Mouse (Mus musculus) heart, postnatal 0 days (tissue): Measurements from ENCODE around the gene Mamdc2. TPM values are rescaled to one million over a fixed set of nuclear protein-coding genes. Genes with fewer than 3 reads are reported as not detected.
"Not testable (repeated sequence)": the region's sequence is repeated elsewhere in the genome, so short reads cannot be mapped to it uniquely, and the experiment has no call there.

ENCODE experiments used
- ATAC-seq: fragments of 200-750 bp; cut with Nextera tagmentation; 2 replicates; pipeline ENCODE4 v1.8.0; 2017; ENCODE audit warnings: low read depth, moderate number of reproducible peaks, moderate library complexity; ENCODE audit not compliant: insufficient read depth
- DNase-seq: peaks from one replicate; pipeline ENCODE4 v3.0.0-alpha.2; 2016; ENCODE audit warnings: low spot score
- H3K27ac ChIP-seq: fragments of 300-500 bp; sonication (generic); 2 replicates; pipeline ENCODE4 v1.5.1; 2014; ENCODE audit warnings: low read depth, mild to moderate bottlenecking
- H3K27me3 ChIP-seq: fragments of 300-500 bp; sonication (generic); 2 replicates; pipeline ENCODE4 v1.6.1; 2014; ENCODE audit warnings: low read length, mixed read lengths; ENCODE audit not compliant: control insufficient read depth, insufficient read depth
- H3K36me3 ChIP-seq: fragments of 300-500 bp; sonication (generic); replicated peaks from 2 replicates; pipeline ENCODE4 v1.6.1; 2014; ENCODE audit warnings: low read length, mixed read lengths; ENCODE audit not compliant: control insufficient read depth, insufficient read depth
- H3K4me1 ChIP-seq: fragments of 300-500 bp; sonication (generic); 2 replicates; pipeline ENCODE4 v1.6.1; 2014; ENCODE audit warnings: antibody characterized with exemption; ENCODE audit not compliant: control insufficient read depth, insufficient read depth
- H3K4me2 ChIP-seq: fragments of 300-500 bp; sonication (generic); 2 replicates; pipeline ENCODE4 v1.6.1; 2014; ENCODE audit warnings: low read depth, mild to moderate bottlenecking, low read length, moderate library complexity
- H3K4me3 ChIP-seq: fragments of 300-500 bp; sonication (generic); 2 replicates; pipeline ENCODE4 v1.5.1; 2014; ENCODE audit warnings: low read depth, low read length
- H3K9ac ChIP-seq: fragments of 300-500 bp; sonication (generic); replicated peaks from 2 replicates; pipeline ENCODE4 v1.6.1; 2014; ENCODE audit warnings: low read depth, low read length, mixed read lengths
- H3K9me3 ChIP-seq: fragments of 300-500 bp; sonication (generic); replicated peaks from 2 replicates; pipeline ENCODE4 v1.6.1; 2016; ENCODE audit warnings: low read length; ENCODE audit not compliant: control insufficient read depth
- CTCF ChIP-seq: IDR thresholded peaks from 2 replicates; pipeline ENCODE4 v1.5.1; 2016; ENCODE audit warnings: antibody characterized with exemption, control low read depth, low read depth
- EP300 ChIP-seq: IDR thresholded peaks from 2 replicates; pipeline ENCODE4 v1.6.1; 2016; ENCODE audit warnings: antibody characterized with exemption, low read depth
- WGBS: fragments of 180-500 bp; shearing (Covaris S2); extraction: QIAGEN DNeasy Blood & Tissue Kit; methylation state at CpG from one replicate; pipeline ENCODE4 v1.1.7; 2014; 5-methylcytosine and 5-hydroxymethylcytosine counted together
- polyA plus RNA-seq: library from polyadenylated mRNA; unstranded; fragments of >200 nt; fragmentation: Nextera tagmentation; extraction: Ambion mirVana; gene quantifications from 2 replicates; pipeline ENCODE4 v1.2.1, GENCODE M21; 2015
- total RNA-seq: library from RNA; depleted of rRNA; stranded (reverse); fragments of >200 nt; gene quantifications from 2 replicates; pipeline ENCODE4 v1.2.3, GENCODE M21; 2014; ENCODE audit warnings: low replicate concordance; rRNA removed

The Mamdc2 gene
- total RNA-seq (2.2 and 2.8 TPM in 2 replicates), polyA plus RNA-seq (1.1 and 1.5 TPM in 2 replicates)

DNA sequence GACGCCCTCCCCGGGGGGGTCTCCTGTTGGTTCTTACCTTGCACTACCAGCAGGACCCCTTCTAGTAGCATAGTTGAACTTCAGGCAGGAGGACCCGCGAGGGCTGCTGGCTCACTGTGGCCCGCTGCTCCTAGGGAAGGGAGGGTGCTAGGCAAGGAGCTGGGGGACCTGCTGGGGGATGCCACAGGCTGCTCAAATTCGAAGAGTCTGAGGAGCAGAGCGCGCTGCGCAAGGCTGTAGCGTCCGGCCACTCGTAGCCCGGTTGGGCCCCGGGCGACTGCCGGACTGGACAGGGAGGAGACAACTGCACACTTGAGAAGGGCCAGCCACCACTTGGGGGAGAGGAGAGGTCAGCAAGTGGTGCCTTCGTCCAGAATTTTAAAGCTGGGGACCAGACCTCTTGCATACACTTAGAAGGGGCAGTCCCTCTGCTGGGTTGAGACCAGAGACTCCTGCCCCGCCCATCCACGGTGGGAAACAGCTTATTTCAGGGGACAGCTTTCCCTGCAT lies at the start of gene Mamdc2:
Gene Mamdc2, minus strand, starts transcription at position 455 of the 510 bp plus-strand sequence.
- Histone ChIP-seq H3K4me2 (peak within 1 kb of the TSS; percentile 89), H3K9me3 (peaks cover 9% of the 10 kb centered on the region; the same call in 1 of the 2 replicates), H3K27ac (no peak within 1 kb of the TSS), H3K9ac (peak within 1 kb of the TSS; percentile 45; the same call in 1 of the 2 replicates), H3K4me3 (peak within 1 kb of the TSS; percentile 63), H3K4me1 (peaks cover 10% of the 10 kb centered on the region; the same call in 1 of the 2 replicates), H3K36me3 (no peaks in the 10 kb centered on the region), H3K27me3 (0 out of 2 replicates have a peak, but pooled peaks cover 2% of the 10 kb centered on the region)
- TF ChIP-seq CTCF, result no peak
- no peak for TF ChIP-seq EP300
- WGBS, result 3% methylated on average over 19 of the region's 19 CpGs
- DNase-seq (no peak), ATAC-seq (peak; percentile 65)

DNA sequence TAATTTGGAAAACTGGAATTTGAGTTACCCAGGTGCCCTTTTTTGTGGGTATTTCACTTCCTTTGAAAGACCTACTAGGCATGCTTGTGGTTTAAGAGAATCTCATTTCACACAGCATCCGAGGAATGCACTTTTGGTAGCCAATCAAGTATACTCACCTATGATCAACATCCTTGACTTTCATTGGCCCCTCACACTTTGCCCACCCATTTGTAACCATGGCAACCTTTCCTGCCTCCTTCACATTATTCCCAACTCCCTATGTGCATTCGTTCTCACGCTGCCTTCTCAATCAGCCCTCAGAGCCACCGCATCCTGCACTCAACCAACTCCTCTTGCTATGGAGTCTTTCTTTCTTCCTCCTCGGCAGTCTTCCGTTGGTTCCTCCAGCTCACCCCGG lies 49.8 kb upstream of the Mamdc2 start:
- DNase-seq, result no peak
- Histone ChIP-seq H3K27ac (no peak overlapping the region), H3K9me3 (no peaks in the 10 kb centered on the region), H3K36me3 (no peaks in the 10 kb centered on the region), H3K4me3 (no peak overlapping the region), H3K4me1 (no peaks in the 10 kb centered on the region), H3K4me2 (no peak overlapping the region), H3K27me3 (no peaks in the 10 kb centered on the region), H3K9ac (no peak overlapping the region)
- TF ChIP-seq CTCF, result no peak
- no peak for TF ChIP-seq EP300
- ATAC-seq, result no peak
- WGBS, result 89% methylated on average over 7 of the region's 7 CpGs

DNA sequence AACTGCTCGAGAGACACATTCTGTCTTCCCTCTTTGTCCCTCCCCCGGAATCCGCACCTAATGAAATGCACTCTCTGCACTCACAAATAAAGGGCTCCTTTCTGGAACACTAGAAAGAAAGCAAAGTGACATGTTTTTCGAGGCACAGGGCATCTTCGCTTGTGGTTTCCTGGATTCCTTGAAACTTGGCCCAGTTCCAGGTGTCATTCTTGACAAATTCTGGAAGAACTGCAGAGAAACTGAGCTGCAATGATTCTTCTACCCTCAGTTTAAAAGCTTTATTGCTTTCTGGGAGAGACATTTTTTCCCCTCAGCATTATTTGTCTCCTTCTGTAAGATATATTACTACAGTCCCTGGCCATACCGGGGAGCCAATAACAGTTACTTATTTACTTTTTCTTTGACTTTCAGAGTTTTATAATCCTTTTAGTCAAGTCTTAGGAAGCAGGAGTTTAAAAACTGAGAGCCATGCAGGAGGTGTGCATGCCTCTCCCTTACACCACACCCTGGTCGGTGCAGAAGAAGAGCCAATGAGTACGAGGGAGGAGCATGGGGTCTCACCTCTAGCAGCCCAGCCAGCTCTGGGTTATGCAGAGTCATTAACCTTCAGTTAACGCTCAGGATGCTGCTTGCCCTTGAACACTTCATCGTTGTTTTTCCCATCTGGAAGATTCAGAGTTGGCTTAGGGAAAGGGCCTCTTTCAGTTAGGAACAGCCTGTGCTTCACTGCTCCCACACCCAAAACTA lies 49.1 kb upstream of the Mamdc2 start:
- no peak for ATAC-seq
- WGBS, result 70% methylated on average over 10 of the region's 10 CpGs
- no peaks in the 10 kb centered on the region for H3K27me3 ChIP-seq

DNA sequence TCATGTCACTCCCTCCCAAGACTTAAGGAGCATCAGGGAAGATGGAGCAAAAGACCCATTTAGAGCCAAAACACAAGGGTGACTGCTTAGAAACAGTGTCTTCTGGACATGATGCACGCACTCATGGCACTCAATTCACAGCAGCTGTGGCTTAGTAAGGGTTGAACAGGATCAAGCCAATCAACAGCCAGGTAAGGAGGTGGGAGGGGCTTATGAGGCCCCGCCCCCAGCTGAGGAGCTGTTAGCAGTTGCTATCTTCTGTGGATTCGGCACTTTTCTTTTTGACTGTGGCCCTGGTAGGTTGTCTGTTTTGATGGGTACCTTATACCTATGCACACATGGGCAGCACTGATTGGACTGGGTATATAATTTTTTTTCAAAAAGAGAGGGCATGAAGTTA lies 48.3 kb upstream of the Mamdc2 start:
- no peak for DNase-seq
- Histone ChIP-seq H3K27ac (no peak overlapping the region), H3K4me2 (no peak overlapping the region), H3K4me3 (no peak overlapping the region), H3K27me3 (no peaks in the 10 kb centered on the region), H3K9me3 (no peaks in the 10 kb centered on the region), H3K36me3 (no peaks in the 10 kb centered on the region), H3K9ac (no peak overlapping the region), H3K4me1 (no peaks in the 10 kb centered on the region)
- no peak for ATAC-seq
- 77% methylated on average over 3 of the region's 3 CpGs for WGBS
- TF ChIP-seq EP300, result no peak
- TF ChIP-seq CTCF, result no peak

More for the DNA sequence above, 49.1 kb upstream of the Mamdc2 start:
- no peak overlapping the region for H3K4me3 ChIP-seq
- no peaks in the 10 kb centered on the region for H3K36me3 ChIP-seq
- H3K4me2 ChIP-seq, result no peak overlapping the region
- H3K27ac ChIP-seq, result no peak overlapping the region
- H3K4me1 ChIP-seq, result no peaks in the 10 kb centered on the region
- no peaks in the 10 kb centered on the region for H3K9me3 ChIP-seq
- TF ChIP-seq EP300 (no peak), CTCF (no peak)
- no peak for DNase-seq
- no peak overlapping the region for H3K9ac ChIP-seq

DNA sequence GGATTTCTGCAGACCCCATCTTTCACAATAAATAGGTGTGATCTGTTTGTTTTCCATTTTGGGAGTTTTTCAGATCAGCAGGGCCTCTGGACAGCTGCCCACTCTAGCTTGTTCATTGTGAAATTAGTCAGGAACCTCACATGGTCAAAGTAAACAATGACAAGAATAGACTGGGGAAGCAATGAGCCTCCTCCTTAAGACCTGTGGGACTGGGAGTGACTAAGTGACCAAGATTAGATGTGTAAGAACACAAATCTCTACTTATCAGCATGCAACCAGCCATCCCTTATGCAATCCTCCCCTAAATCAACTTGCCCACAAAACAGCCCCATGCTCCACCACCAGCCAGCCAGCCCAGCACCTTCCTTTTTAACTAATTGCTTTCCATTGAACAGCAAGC lies 44.4 kb upstream of the Mamdc2 start:
- ATAC-seq (no peak), DNase-seq (no peak)
- no peak overlapping the region for H3K4me3 ChIP-seq
- H3K27ac ChIP-seq, result no peak overlapping the region
- no peaks in the 10 kb centered on the region for H3K36me3 ChIP-seq
- no peak for TF ChIP-seq CTCF
- peaks cover 8% of the 10 kb centered on the region for H3K4me1 ChIP-seq
- H3K9me3 ChIP-seq, result no peaks in the 10 kb centered on the region
- H3K9ac ChIP-seq, result no peak overlapping the region
- no peaks in the 10 kb centered on the region for H3K27me3 ChIP-seq
- H3K4me2 ChIP-seq, result no peak overlapping the region

DNA sequence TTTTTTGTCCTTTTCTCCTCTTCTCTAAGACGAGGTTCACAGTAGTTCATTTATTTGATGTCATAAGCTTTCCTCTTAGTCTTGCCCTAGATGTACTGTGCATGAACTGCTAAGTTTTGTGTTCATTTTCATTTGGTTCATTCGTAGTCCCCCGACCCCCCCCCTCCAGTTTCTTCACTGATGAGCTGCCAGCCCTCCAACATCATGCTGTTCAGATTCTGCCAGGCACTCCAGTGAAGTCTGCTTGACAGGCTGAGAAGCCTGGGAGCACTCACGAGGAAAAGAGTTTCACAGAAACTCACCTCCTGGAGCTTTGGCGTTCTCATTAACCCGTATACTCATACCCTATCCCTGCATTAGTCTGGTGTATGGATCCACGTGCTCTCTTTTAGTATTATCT lies 42.5 kb upstream of the Mamdc2 start:
- not testable (repeated sequence) for H3K4me1 ChIP-seq, H3K4me2 ChIP-seq, H3K36me3 ChIP-seq, H3K9me3 ChIP-seq, H3K4me3 ChIP-seq, H3K27ac ChIP-seq, H3K9ac ChIP-seq, DNase-seq, H3K27me3 ChIP-seq, ATAC-seq
- 44% methylated on average over 7 of the region's 7 CpGs for WGBS
